Mouse (Mus musculus): ENCODE measurements around the gene Pear1. TPM values are rescaled to one million over a fixed set of nuclear protein-coding genes. Genes with fewer than 3 reads are reported as not detected.
A peak's percentile ranks its signal among the peaks of the same experiment; 100 is the strongest.
"Not testable (repeated sequence)": the region's sequence is repeated elsewhere in the genome, so short reads cannot be mapped to it uniquely, and the experiment has no call there.

Pear1 gene
- polyA plus RNA-seq (2014; fragmentation: Nextera tagmentation; extraction: Ambion mirVana): 8.6 and 10.1 TPM in 2 replicates

- not testable (repeated sequence) for H3K4me3 ChIP-seq (ENCODE audit: low read depth, low read length); DNase-seq (ENCODE audit: low spot score); H3K4me2 ChIP-seq (replicated peaks; ENCODE audit: low read depth, low read length); H3K27ac ChIP-seq (ENCODE audit: low read depth, low read length); H3K4me1 ChIP-seq (replicated peaks; ENCODE audit: control insufficient read depth, insufficient read depth, low read length); H3K36me3 ChIP-seq (ENCODE audit: control insufficient read depth, insufficient read depth, low read length); ATAC-seq (ENCODE audit: low FRiP score); H3K9ac ChIP-seq (ENCODE audit: low read depth, low read length); H3K9me3 ChIP-seq (ENCODE audit: control insufficient read depth, low read length); H3K27me3 ChIP-seq (ENCODE audit: control insufficient read depth, insufficient read depth, low read length)
- 93% methylated on average over 1 of the region's 1 CpGs for WGBS
These were observed at the start of gene Pear1 for GRCm38 (mm10) chr3:87824206-87824605. TSS of gene Pear1 (minus strand) at chr3:87824306.

DNA sequence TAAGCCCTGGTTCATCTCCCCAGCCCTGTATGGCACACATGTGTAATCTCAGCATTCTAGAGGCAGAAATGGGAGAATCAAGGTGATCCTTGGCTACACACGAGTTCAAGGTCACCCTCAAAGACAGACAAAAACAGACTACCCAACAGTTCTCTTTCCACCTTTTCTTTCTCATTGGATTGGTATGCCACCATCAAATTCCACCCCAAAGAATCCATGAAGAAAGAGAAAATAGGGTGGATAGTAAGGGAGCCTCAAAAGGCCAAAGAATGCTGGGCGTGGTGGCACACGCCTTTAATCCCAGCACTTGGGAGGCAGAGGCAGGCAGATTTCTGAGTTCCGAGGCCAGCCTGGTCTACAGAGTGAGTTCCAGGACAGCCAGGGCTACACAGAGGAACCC, 40.0 kb upstream of the Pear1 start:
- WGBS: 94% methylated on average over 4 of the region's 4 CpGs
- H3K27me3 ChIP-seq (ENCODE audit: control insufficient read depth, insufficient read depth, low read length); ATAC-seq (ENCODE audit: low FRiP score); H3K9ac ChIP-seq (ENCODE audit: low read depth, low read length); H3K4me2 ChIP-seq (replicated peaks; ENCODE audit: low read depth, low read length); DNase-seq (ENCODE audit: low spot score); H3K27ac ChIP-seq (ENCODE audit: low read depth, low read length); H3K36me3 ChIP-seq (ENCODE audit: control insufficient read depth, insufficient read depth, low read length); H3K9me3 ChIP-seq (ENCODE audit: control insufficient read depth, low read length); H3K4me3 ChIP-seq (ENCODE audit: low read depth, low read length); H3K4me1 ChIP-seq (replicated peaks; ENCODE audit: control insufficient read depth, insufficient read depth, low read length): not testable (repeated sequence)

- no peak overlapping the region for H3K27ac ChIP-seq (ENCODE audit: low read depth, low read length)
- H3K4me1 ChIP-seq (replicated peaks; ENCODE audit: control insufficient read depth, insufficient read depth, low read length): no peaks in the 10 kb centered on the region
- H3K4me3 ChIP-seq (ENCODE audit: low read depth, low read length): no peak overlapping the region
- WGBS: 35% methylated on average over 3 of the region's 3 CpGs
- H3K36me3 ChIP-seq (ENCODE audit: control insufficient read depth, insufficient read depth, low read length): peaks cover 14% of the 10 kb centered on the region
- DNase-seq (ENCODE audit: low spot score) (peak; percentile 78), ATAC-seq (ENCODE audit: low FRiP score) (0 out of 2 replicates have a peak, but pooled peaks have one; percentile 12)
- no peak overlapping the region for H3K9ac ChIP-seq (ENCODE audit: low read depth, low read length)
- H3K27me3 ChIP-seq (ENCODE audit: control insufficient read depth, insufficient read depth, low read length): no peaks in the 10 kb centered on the region
- H3K4me2 ChIP-seq (replicated peaks; ENCODE audit: low read depth, low read length): no peak overlapping the region
- no peaks in the 10 kb centered on the region for H3K9me3 ChIP-seq (ENCODE audit: control insufficient read depth, low read length)
These were observed 35.7 kb upstream of the Pear1 start for GRCm38 (mm10) chr3:87859813-87860212.

GRCm38 (mm10) chr3:87857666-87858065, 33.6 kb upstream of the Pear1 start:
- ATAC-seq (ENCODE audit: low FRiP score) (no peak), DNase-seq (ENCODE audit: low spot score) (no peak)
- Histone ChIP-seq H3K9ac (ENCODE audit: low read depth, low read length) (no peak overlapping the region), H3K27me3 (ENCODE audit: control insufficient read depth, insufficient read depth, low read length) (no peaks in the 10 kb centered on the region), H3K4me3 (ENCODE audit: low read depth, low read length) (no peak overlapping the region), H3K4me2 (replicated peaks; ENCODE audit: low read depth, low read length) (no peak overlapping the region), H3K9me3 (ENCODE audit: control insufficient read depth, low read length) (no peaks in the 10 kb centered on the region), H3K4me1 (replicated peaks; ENCODE audit: control insufficient read depth, insufficient read depth, low read length) (no peaks in the 10 kb centered on the region; the same call in 1 of the 2 replicates), H3K36me3 (ENCODE audit: control insufficient read depth, insufficient read depth, low read length) (peaks cover 14% of the 10 kb centered on the region; the same call in 1 of the 2 replicates), H3K27ac (ENCODE audit: low read depth, low read length) (no peak overlapping the region)
- WGBS: 83% methylated on average over 8 of the region's 8 CpGs

GRCm38 (mm10) chr3:87855936-87856335, 31.8 kb upstream of the Pear1 start:
- H3K27ac ChIP-seq (ENCODE audit: low read depth, low read length): no peak overlapping the region
- no peaks in the 10 kb centered on the region for H3K9me3 ChIP-seq (ENCODE audit: control insufficient read depth, low read length)
- no peak overlapping the region for H3K4me3 ChIP-seq (ENCODE audit: low read depth, low read length)
- no peaks in the 10 kb centered on the region; the same call in 1 of the 2 replicates for H3K4me1 ChIP-seq (replicated peaks; ENCODE audit: control insufficient read depth, insufficient read depth, low read length)
- DNase-seq (ENCODE audit: low spot score) (no peak), ATAC-seq (ENCODE audit: low FRiP score) (no peak)
- no peak overlapping the region for H3K4me2 ChIP-seq (replicated peaks; ENCODE audit: low read depth, low read length)
- H3K9ac ChIP-seq (ENCODE audit: low read depth, low read length): no peak overlapping the region
- H3K27me3 ChIP-seq (ENCODE audit: control insufficient read depth, insufficient read depth, low read length): no peaks in the 10 kb centered on the region
- WGBS: 85% methylated on average over 8 of the region's 8 CpGs
- H3K36me3 ChIP-seq (ENCODE audit: control insufficient read depth, insufficient read depth, low read length): peaks cover 14% of the 10 kb centered on the region; the same call in 1 of the 2 replicates

- Histone ChIP-seq H3K4me3 (ENCODE audit: low read depth, low read length) (no peak overlapping the region), H3K36me3 (ENCODE audit: control insufficient read depth, insufficient read depth, low read length) (peaks cover 14% of the 10 kb centered on the region; the same call in 1 of the 2 replicates), H3K9me3 (ENCODE audit: control insufficient read depth, low read length) (no peaks in the 10 kb centered on the region), H3K27me3 (ENCODE audit: control insufficient read depth, insufficient read depth, low read length) (no peaks in the 10 kb centered on the region), H3K27ac (ENCODE audit: low read depth, low read length) (no peak overlapping the region), H3K4me1 (replicated peaks; ENCODE audit: control insufficient read depth, insufficient read depth, low read length) (no peaks in the 10 kb centered on the region; the same call in 1 of the 2 replicates), H3K4me2 (replicated peaks; ENCODE audit: low read depth, low read length) (no peak overlapping the region), H3K9ac (ENCODE audit: low read depth, low read length) (no peak overlapping the region)
- DNase-seq (ENCODE audit: low spot score) (no peak), ATAC-seq (ENCODE audit: low FRiP score) (no peak)
- 73% methylated on average over 7 of the region's 7 CpGs for WGBS
These were observed 30.9 kb upstream of the Pear1 start for GRCm38 (mm10) chr3:87854795-87855568.

DNA sequence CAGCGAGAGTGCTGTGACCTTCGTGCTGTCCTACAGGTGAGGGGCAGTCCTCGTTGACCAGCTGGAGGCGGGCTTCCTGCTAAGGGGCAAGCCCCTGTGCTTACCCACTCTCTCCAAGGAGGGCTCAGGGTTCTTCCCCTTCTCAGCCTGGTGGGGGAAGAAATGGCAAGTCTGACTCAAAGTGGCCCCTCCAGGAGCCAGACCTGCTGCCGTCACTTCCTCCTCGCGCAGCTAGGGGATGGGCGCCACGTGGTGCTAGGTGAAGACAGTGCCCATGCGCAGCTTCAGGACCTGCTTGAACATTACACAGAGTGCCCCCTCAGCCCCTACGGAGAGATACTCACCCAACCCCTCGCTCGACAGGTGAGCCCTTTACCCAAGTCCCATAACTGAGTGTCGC, 25.0 kb upstream of the Pear1 start:
- Histone ChIP-seq H3K9me3 (ENCODE audit: control insufficient read depth, low read length) (no peaks in the 10 kb centered on the region), H3K4me3 (ENCODE audit: low read depth, low read length) (no peak overlapping the region), H3K9ac (ENCODE audit: low read depth, low read length) (no peak overlapping the region), H3K27ac (ENCODE audit: low read depth, low read length) (no peak overlapping the region), H3K27me3 (ENCODE audit: control insufficient read depth, insufficient read depth, low read length) (no peaks in the 10 kb centered on the region), H3K36me3 (ENCODE audit: control insufficient read depth, insufficient read depth, low read length) (no peaks in the 10 kb centered on the region), H3K4me2 (replicated peaks; ENCODE audit: low read depth, low read length) (no peak overlapping the region), H3K4me1 (replicated peaks; ENCODE audit: control insufficient read depth, insufficient read depth, low read length) (no peaks in the 10 kb centered on the region; the same call in 1 of the 2 replicates)
- DNase-seq (ENCODE audit: low spot score) (no peak), ATAC-seq (ENCODE audit: low FRiP score) (no peak)
- 85% methylated on average over 14 of the region's 14 CpGs for WGBS

DNA sequence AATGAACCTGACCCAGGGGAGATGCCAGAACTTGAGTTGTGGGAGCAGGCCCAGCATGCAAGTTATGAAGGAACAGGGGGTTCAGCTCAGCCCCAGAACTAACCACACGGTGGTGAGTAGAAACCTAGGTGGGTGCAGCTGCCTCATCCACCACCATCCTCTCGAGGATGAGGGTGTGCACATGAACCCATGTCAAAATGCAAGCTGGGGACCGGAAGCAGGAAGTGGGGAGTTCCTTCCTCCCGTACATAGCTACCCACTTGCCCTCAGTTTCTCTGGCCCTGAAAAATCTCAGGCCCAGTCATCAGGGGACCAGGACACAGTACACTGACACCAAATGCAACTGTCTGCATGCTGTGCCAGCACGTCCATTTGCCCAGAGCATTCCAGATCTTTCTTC, 23.6 kb upstream of the Pear1 start:
- Histone ChIP-seq H3K9ac (ENCODE audit: low read depth, low read length) (no peak overlapping the region), H3K4me2 (replicated peaks; ENCODE audit: low read depth, low read length) (no peak overlapping the region), H3K27me3 (ENCODE audit: control insufficient read depth, insufficient read depth, low read length) (no peaks in the 10 kb centered on the region), H3K36me3 (ENCODE audit: control insufficient read depth, insufficient read depth, low read length) (no peaks in the 10 kb centered on the region), H3K4me1 (replicated peaks; ENCODE audit: control insufficient read depth, insufficient read depth, low read length) (no peaks in the 10 kb centered on the region), H3K4me3 (ENCODE audit: low read depth, low read length) (no peak overlapping the region), H3K9me3 (ENCODE audit: control insufficient read depth, low read length) (no peaks in the 10 kb centered on the region), H3K27ac (ENCODE audit: low read depth, low read length) (no peak overlapping the region)
- ATAC-seq (ENCODE audit: low FRiP score) (no peak), DNase-seq (ENCODE audit: low spot score) (no peak)
- 74% methylated on average over 5 of the region's 5 CpGs for WGBS

- no peak for ATAC-seq (ENCODE audit: low FRiP score)
- Histone ChIP-seq H3K9me3 (ENCODE audit: control insufficient read depth, low read length) (no peaks in the 10 kb centered on the region), H3K27ac (ENCODE audit: low read depth, low read length) (no peak within 1 kb of the TSS), H3K36me3 (ENCODE audit: control insufficient read depth, insufficient read depth, low read length) (no peaks in the 10 kb centered on the region), H3K4me2 (replicated peaks; ENCODE audit: low read depth, low read length) (no peak within 1 kb of the TSS), H3K4me1 (replicated peaks; ENCODE audit: control insufficient read depth, insufficient read depth, low read length) (no peaks in the 10 kb centered on the region), H3K27me3 (ENCODE audit: control insufficient read depth, insufficient read depth, low read length) (no peaks in the 10 kb centered on the region), H3K4me3 (ENCODE audit: low read depth, low read length) (no peak within 1 kb of the TSS), H3K9ac (ENCODE audit: low read depth, low read length) (no peak within 1 kb of the TSS)
- no peak for DNase-seq (ENCODE audit: low spot score)
- WGBS: 76% methylated on average over 7 of the region's 7 CpGs
These were observed 22.6 kb upstream of the Pear1 start, which contains the start of gene Sh2d2a for GRCm38 (mm10) chr3:87846650-87847110. TSS of gene Sh2d2a (plus strand) at chr3:87846755.
